Mouse (Mus musculus) brain, adult 2 months (tissue): Measurements from ENCODE around the gene E130308A19Rik.
A peak's percentile ranks its signal among the peaks of the same experiment; 100 is the strongest.
"Not testable (repeated sequence)": the region's sequence is repeated elsewhere in the genome, so short reads cannot be mapped to it uniquely, and the experiment has no call there.

Source experiments
- DNase-seq: peaks from one replicate; pipeline ENCODE4 v3.0.0; 2011; ENCODE audit warnings: low read depth, low spot score

Gene E130308A19Rik

DNA sequence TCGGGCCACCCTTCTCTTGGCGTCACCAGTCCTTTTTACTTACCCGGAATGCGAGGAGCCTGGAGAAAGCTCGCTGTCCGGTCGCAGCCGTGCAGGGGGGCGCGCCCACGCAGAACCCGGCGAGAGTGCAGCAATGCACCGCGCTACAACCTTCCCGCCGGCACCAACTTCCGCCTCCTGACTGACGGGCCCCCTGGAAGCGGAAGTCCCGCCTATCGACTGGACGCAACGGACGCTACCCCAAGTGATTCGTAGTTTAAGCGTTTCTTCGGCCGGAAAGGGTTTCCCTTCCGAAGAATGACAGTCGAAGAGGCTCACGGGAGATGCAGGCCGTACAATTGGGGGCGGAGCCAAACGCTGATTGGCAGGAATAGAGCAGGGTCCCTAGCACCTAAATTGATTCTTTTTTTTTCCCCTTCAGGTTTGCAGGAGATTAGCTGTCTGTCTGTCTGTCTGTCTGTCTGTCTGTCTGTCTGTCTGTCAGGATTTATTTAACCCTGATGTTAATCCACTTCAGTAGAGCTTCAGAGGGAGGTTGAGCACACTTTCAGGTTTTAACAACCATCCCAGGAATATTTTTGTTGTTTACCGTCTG is 157.8 kb downstream of the E130308A19Rik start:
- DNase-seq, result peak; percentile 99

GRCm38 (mm10) chr4:59785412-59785811 is 159.4 kb downstream of the E130308A19Rik start:
- DNase-seq, result no peak

DNA sequence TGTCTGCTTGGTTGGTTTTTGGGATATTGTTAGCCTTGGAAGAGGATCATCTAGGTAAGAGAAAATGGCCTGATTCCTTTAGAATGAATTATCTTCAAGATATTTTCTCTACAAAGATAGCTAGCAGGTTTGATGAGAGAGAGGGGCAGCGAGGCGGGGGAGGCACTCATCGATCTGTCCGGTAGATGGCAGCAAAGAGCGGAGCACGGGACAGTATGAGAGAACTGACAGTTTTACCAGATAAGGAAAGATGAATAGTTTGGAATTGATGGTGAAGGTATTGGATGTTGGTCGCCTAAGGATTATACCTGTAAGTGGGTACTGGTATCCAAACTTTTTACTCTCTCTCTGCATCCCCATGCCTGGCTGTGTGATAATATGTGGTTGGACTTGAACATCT is 160.7 kb downstream of the E130308A19Rik start:
- peak; percentile 74 for DNase-seq

DNA sequence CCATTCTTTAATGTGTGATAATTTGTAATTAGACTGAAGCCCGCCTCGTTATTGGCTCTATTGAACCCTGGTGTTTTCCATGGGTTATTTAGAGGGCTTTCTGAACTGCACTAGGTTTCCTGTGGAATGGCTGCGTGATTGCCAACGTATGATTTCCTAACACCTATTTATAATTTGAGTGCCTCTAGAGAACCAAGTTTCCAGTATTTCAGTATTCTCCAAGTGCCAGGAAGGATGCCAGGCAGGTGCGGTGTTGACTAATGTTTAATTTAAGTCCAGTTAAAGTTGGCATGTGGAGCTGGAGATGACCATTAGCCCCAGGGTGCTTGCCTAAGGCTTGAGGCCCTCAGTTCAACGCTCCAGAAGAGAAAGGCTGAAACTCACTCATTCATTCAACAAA is 161.1 kb downstream of the E130308A19Rik start:
- no peak for DNase-seq

DNA sequence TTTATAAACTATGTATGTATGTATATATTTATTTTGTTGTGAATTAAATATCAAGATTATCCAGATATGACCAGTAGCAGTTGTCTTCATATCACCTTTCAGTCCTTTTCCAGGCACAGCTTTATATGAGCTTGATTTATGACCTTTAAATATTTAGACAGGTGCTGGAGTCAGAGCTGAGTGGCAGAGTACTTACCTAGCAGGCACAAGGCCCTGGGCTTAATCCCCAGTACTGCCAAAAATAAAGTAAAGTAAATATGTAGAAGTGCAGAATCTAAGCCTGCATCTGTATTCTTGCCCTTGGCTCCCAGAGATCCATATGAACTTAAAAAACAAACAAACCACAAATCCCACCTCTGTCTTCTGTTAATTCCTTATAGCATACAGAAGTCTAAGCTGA is 163.0 kb downstream of the E130308A19Rik start:
- DNase-seq, result no peak

GRCm38 (mm10) chr4:59793626-59794025 is 167.6 kb downstream of the E130308A19Rik start:
- DNase-seq, result not testable (repeated sequence)

DNA sequence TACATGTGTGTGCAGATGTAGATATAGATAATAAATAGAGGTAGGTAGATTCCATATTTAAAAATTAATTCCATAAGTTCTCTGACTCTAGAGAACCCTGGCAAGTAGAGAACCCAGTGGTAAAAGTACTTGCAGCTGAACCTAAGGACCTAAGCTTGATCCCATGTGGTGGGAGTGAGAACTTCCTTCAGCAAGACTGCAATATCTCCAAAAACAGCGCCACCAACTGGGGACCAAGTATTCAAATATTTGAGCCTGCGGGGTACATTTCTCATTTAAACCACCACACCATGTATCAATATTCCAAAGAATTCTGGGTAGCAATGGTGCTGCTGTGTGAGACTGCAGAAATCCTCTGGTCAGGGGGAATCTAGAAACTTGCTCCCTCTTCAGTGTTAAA is 168.1 kb downstream of the E130308A19Rik start:
- DNase-seq, result no peak

DNA sequence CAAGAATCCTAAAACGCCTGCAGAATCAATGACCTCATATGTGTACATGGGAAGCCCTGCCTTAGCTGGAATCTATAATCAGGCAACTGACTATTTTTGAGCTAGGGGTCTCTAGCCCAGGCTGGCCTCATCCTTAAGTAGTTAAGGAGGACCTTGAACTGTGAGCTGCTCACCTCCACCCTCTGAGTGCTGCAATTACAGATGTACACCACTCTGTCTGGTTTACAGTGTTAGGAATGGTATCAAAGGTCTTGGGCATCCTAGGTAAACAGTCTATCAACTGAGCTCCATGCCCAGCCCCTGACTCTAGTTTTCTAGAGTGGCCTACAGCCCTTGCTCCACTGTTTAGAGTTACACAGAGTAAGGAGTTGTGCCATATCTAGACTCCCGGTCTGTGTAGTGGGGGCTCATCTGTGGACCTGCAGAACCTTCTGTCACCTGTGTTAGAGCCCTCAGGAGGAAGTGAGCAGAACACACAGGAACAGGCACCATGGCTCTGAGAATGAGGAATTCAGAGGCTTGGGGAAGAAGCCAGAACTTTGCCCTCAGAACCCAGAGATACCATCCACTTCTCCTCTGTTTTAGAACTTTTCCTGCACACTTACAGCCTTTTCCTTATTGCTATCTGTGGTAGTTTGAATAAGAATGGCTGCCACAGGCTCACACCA is 169.9 kb downstream of the E130308A19Rik start:
- DNase-seq, result no peak

DNA sequence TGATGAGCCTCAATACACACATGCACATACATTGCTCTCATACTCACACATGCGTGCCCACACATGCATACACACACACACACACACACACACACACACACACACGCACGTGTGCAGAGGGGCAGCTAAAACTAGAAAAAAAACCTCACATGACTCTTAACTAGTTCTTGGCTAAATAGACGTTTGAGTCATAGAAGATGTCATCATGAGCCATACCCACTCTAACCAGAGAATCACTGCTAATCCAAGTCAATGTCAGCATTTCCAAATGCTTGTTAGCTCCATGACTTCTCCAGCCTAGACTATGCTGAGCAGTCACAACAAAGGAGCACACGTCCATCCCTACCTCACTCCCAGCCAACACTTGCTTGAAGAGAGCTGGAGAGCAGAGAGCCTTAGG is 174.2 kb downstream of the E130308A19Rik start:
- no peak for DNase-seq

DNA sequence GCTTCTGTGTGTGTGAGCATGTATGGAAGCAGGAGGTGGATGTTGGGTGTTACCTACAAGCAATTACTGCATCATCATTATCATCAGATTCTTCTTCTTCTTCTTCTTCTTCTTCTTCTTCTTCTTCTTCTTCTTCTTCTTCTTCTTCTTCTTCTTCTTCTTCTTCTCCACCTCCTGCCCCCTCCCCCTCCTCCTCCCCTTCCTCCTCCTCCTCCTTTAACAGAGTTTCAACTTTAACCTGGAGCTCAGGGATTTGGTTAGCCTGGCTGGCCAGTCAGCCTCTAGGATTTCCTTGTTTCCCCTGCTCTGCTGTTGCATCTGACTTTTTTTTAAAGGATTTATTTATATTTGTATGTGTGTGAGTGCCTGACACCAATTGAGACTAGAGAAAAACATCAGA is 175.5 kb downstream of the E130308A19Rik start, which contains the start of gene Inip:
Gene Inip, minus strand, starts transcription at position 101 of the 400 bp plus-strand sequence.
- no peak for DNase-seq

GRCm38 (mm10) chr4:59802107-59802506 is 176.1 kb downstream of the E130308A19Rik start:
- peak; percentile 90 for DNase-seq

GRCm38 (mm10) chr4:59802792-59803191 is 176.8 kb downstream of the E130308A19Rik start:
- DNase-seq, result no peak

DNA sequence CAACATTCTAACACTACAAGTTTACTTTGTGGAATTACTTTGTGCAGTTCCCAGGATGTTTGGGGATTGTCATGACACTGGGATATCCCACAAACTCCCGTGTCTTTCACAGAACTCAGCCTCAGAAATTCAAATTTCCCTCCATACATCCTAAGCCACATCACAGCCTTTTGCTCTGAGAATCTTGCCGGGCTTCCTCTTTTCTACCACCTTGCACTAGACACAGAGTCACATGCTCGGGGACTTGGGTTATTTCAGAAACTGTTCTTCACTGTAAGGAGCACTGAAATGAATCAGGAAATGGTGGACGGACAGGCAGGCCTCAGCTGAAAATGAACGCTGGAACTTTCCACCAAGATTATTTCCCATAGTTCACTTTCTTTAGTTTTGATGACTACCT is 177.3 kb downstream of the E130308A19Rik start:
- DNase-seq, result no peak

DNA sequence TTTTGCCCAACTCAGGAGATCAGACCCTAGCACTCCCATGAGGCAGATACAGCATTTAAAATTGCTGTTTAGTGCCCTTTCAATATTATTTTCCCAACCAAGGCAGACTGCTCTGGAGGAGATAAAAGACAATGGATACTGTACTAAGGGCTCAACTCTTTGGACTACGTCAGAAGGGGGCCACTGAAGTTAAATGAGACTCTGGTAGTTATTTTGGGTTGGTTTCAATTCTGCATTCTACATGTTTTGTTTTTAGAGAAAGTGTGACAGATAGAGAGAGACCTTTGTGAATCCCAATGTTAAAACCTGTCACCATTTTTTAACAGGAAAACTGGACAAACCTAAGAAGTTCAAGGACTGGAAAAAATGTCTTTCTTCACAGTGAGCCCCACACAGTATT is 178.7 kb downstream of the E130308A19Rik start:
- DNase-seq, result no peak

DNA sequence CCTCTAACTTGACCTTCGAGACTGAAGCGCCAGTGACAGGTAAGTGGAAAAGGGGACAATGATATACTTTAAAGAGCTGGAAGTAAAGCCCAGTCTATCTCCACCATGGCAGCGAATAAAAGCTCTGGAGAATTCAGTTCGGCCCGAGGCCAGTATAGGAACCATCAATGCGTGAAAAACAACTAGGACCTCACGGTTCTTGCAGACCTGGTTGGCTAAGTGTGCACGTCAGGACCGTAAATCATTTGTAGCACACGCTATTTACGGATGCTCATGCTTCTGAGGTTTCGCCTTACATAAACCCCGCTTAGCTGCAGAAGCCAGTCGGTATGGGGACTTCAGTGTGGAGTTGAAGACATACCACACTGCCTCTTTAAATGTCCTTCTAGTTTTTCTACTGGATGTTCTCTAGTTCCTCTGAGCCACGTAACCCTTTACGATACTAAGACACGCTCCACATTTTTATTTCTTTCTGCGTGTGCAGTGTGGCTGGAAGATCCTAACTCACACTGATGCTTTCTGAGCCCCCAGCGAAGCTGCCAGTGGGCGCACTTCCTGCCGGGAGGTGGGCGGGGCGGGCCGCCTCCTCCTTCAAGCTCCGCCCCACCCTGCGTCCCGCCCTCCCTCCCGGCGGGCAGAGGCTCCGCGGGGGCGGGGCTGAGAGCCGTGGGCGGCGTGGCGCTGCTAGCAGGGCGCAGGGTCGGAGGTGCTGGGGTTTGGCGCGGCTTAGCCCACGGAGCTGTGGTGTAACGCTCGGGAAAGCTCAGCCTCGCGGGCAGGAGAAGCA is 179.4 kb downstream of the E130308A19Rik start, which contains the start of gene Snx30:
Gene Snx30, plus strand, starts transcription at position 660 of the 787 bp plus-strand sequence.
- peak; percentile 96 for DNase-seq

DNA sequence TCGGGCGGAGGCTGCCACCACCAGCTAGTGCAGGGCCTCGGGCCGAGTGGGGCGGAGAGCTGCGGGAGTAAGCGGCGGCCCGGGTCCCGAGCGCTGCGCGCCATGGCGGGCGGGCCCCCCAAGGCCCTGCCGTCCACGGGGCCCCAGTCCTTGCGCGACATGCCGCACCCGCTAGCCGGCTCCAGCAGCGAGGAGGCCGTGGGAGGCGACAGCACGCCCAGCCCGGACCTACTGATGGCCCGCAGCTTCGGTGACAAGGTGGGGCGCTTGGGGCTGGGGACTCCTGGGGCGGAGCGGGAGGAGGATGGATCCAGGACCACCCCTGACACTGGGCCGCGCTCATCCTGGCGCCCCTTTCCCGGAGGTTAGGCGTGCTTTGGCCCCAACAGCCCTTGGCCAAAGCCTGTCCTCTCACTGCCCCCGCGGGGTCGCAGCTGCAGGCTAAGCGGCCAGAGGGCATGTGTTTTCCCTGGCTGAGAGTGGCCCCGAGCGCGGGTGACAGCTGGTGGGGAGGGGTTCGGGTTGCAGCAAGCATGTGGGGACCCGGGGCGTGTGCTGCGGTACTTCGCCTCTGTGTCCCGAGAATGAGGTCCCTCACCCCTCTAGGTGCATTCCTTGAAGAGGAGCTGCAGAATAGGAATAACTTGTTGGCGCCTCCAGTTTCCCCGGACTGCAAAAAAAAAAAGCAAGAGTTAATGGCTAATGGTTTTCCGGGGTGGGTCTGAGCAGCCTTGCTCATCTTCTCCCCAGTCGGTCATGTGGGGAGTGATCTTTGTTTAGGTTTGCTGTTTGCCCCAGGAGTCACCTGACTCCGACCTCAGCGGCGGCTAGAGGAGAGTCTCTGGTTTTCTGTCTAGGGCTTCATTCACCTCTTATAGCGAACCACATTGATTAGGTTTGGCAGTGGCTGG is 180.2 kb downstream of the E130308A19Rik start:
- DNase-seq, result peak; percentile 69

DNA sequence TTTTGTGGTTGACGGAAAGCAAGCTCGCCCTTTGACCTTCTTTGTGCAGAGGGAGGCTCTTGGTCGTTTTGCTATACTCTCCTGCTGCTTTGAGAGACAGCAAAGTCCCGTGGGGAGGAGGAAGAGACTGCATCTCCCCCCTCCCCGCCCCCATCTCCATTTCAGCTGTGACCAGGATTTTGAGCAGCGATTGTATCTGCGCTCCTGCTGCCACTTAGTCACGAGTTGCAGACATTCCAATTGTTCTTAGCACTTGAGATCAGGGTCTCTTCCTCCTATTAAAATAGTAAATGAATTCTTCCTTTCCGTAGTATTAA is 180.8 kb downstream of the E130308A19Rik start:
- DNase-seq, result peak; percentile 60

DNA sequence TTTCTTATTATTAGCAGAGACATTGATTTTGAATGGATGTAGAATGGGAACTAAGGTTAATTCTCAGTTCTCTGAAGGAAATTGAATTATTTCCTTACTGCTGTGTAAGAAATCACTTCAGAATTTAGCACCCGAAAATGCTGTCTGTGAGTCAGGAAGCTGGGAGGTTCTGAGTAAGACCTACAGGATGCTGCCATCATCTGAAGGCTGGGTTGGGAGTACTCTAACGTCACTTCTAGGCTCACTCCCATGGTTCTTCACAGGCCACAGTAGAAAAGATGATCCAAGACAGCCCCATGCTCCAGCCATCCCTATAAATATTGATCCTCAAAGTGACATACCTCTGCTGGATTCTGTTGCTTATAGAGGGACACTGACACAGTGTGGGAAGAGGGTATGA is 181.5 kb downstream of the E130308A19Rik start:
- DNase-seq, result peak; percentile 73

DNA sequence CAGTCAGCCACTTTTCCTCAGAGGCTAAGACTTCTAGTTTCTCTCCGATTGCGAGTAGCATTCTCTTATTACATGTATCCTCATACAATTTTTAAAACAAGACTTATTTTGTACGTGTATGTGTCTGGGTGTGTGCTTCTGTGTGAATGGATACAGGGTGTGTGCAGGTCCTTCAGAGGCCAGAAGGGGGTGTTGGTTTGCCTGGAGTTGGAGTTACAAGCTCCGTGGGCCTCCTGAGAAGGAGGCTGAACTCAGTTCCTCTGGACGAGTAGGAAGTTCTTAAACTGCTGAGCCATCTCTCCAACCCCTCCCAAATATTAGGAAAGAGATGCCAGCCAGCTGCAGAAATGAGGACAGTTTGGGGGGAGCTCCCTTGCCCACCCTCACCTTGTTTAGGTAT is 182.4 kb downstream of the E130308A19Rik start:
- DNase-seq, result peak; percentile 56
